Mouse (Mus musculus) limb, embryonic 11.5 days (tissue): Measurements from ENCODE around the gene Tnni3k. TPM values are rescaled to one million over a fixed set of nuclear protein-coding genes. Genes with fewer than 3 reads are reported as not detected.
A peak's percentile ranks its signal among the peaks of the same experiment; 100 is the strongest.
"Not testable (repeated sequence)": the region's sequence is repeated elsewhere in the genome, so short reads cannot be mapped to it uniquely, and the experiment has no call there.

Experiments
- ATAC-seq: fragments of 200-750 bp; cut with Nextera tagmentation; 2 replicates; pipeline ENCODE4 v1.8.0; 2017; ENCODE audit warnings: low read depth; ENCODE audit not compliant: insufficient number of reproducible peaks, low FRiP score, low TSS enrichment
- DNase-seq: peaks from one replicate; pipeline ENCODE4 v3.0.0-alpha.2; 2015; ENCODE audit warnings: low spot score
- H3K27ac ChIP-seq: fragments of 300-500 bp; sonication (generic); replicated peaks from 2 replicates; pipeline ENCODE4 v1.5.1; 2014; ENCODE audit warnings: low read depth, mild to moderate bottlenecking, low read length
- H3K27me3 ChIP-seq: fragments of 300-500 bp; sonication (generic); 2 replicates; pipeline ENCODE4 v1.6.1; 2014; ENCODE audit warnings: mild to moderate bottlenecking, low read length, mixed read lengths; ENCODE audit not compliant: control insufficient read depth, insufficient read depth
- H3K36me3 ChIP-seq: fragments of 300-500 bp; sonication (generic); 2 replicates; pipeline ENCODE4 v1.6.1; 2014; ENCODE audit warnings: mild to moderate bottlenecking, low read length, moderate library complexity, mixed read lengths; ENCODE audit not compliant: control insufficient read depth, insufficient read depth
- H3K4me1 ChIP-seq: fragments of 300-500 bp; sonication (generic); 2 replicates; pipeline ENCODE4 v1.6.1; 2014; ENCODE audit warnings: low read length, mixed read lengths; ENCODE audit not compliant: control insufficient read depth, insufficient read depth
- H3K4me2 ChIP-seq: fragments of 300-500 bp; sonication (generic); 2 replicates; pipeline ENCODE4 v1.6.1; 2014; ENCODE audit warnings: low read depth, mild to moderate bottlenecking, moderate library complexity; ENCODE audit not compliant: severe bottlenecking
- H3K4me3 ChIP-seq: fragments of 300-500 bp; sonication (generic); 2 replicates; pipeline ENCODE4 v1.5.1; 2014; ENCODE audit warnings: low read depth, low read length
- H3K9ac ChIP-seq: fragments of 300-500 bp; sonication (generic); 2 replicates; pipeline ENCODE4 v1.6.1; 2014; ENCODE audit warnings: mild to moderate bottlenecking, low read length
- H3K9me3 ChIP-seq: fragments of 300-500 bp; sonication (generic); 2 replicates; pipeline ENCODE4 v1.6.1; 2016; ENCODE audit warnings: low read length; ENCODE audit not compliant: control insufficient read depth
- WGBS: fragments of 180-500 bp; shearing (Covaris S2); extraction: QIAGEN DNeasy Blood & Tissue Kit; methylation state at CpG from one replicate; pipeline ENCODE4 v1.1.7; 2014; 5-methylcytosine and 5-hydroxymethylcytosine counted together
- polyA plus RNA-seq: library from polyadenylated mRNA; unstranded; fragments of >200 nt; fragmentation: Nextera tagmentation; extraction: Ambion mirVana; gene quantifications from 2 replicates; pipeline ENCODE4 v1.2.1, GENCODE M21; 2014

The Tnni3k gene
- polyA plus RNA-seq, 1 experiment from 2014 or later = not detected

DNA sequence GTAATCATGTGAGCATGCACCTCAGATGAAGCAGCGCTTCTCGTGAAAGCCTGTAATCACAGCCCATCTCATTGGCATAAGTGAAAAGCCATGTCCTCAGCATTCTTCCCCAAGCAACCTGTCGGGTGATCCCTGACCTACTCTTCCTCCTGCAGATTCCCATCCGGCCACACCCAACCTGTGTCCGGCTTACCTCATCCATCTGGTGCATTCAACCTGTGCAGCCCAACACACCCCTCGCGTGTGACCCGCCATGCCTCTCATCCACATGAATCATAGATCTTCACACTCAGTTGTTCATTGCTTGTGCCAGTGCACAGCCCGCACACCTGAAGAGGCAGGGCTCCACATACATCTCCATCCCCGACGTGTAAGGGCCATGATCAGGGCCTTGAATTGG lies 217.3 kb downstream of the Tnni3k start:
- H3K4me2 ChIP-seq = no peak overlapping the region
- H3K9ac ChIP-seq = no peak overlapping the region
- H3K9me3 ChIP-seq = no peaks in the 10 kb centered on the region
- no peak overlapping the region for H3K27ac ChIP-seq
- DNase-seq (no peak), ATAC-seq (no peak)
- H3K27me3 ChIP-seq = no peaks in the 10 kb centered on the region
- no peaks in the 10 kb centered on the region for H3K36me3 ChIP-seq
- no peaks in the 10 kb centered on the region for H3K4me1 ChIP-seq
- WGBS = 91% methylated on average over 11 of the region's 11 CpGs
- H3K4me3 ChIP-seq = no peak overlapping the region

DNA sequence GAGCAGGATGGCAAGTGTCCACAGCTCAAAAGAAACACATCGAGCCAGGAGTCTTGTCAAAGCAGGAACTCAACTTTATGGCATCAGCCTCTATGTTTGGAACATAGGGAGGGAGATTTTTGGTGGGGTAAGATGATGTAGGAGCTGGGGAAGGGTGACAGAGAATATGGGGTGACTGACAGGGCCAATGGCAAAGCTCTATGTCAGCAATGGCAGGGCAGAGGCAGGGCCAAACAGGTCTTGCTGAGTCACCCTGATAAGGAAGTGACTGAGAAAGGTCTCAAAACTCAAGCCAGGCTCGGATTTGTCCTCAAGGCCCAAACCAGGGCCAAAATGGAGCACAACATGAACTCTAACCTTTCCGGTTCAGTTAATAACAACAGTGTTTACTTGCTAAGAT lies 219.1 kb downstream of the Tnni3k start:
- Histone ChIP-seq H3K36me3 (no peaks in the 10 kb centered on the region), H3K9me3 (no peaks in the 10 kb centered on the region), H3K4me1 (no peaks in the 10 kb centered on the region), H3K27ac (no peak overlapping the region), H3K9ac (no peak overlapping the region), H3K4me2 (no peak overlapping the region), H3K4me3 (no peak overlapping the region), H3K27me3 (no peaks in the 10 kb centered on the region)
- no peak for ATAC-seq
- DNase-seq = no peak
- 81% methylated on average over 3 of the region's 3 CpGs for WGBS

GRCm38 (mm10) chr3:154834373-154834772 lies 220.8 kb downstream of the Tnni3k start:
- H3K4me2 ChIP-seq = no peak overlapping the region
- WGBS = 80% methylated on average over 9 of the region's 9 CpGs
- ATAC-seq = no peak

DNA sequence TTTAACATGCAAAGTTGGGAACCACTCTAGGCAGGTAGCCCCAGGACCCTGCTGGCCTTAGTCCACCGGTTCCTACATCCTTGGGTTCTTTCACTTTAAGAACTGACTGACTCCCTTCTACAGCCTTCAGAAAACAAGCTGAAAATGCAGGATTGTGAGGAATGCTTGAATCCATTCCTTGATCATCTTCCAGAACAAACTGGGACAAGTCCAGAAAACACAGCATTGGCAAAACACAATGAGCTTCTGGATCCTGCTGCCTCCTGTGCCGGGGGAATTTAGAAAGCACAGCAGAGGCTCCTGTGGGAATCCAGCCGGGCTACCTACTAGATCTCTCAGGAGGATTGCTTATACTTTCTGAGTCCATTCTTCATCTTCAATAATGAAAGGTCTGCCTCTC lies 229.5 kb downstream of the Tnni3k start:
- ATAC-seq (no peak), DNase-seq (no peak)
- no peaks in the 10 kb centered on the region for H3K4me1 ChIP-seq
- H3K9me3 ChIP-seq = no peaks in the 10 kb centered on the region
- WGBS = 88% methylated on average over 3 of the region's 3 CpGs
- H3K27me3 ChIP-seq = no peaks in the 10 kb centered on the region
- H3K36me3 ChIP-seq = no peaks in the 10 kb centered on the region
- no peak overlapping the region for H3K27ac ChIP-seq
- H3K4me3 ChIP-seq = no peak overlapping the region
- H3K4me2 ChIP-seq = no peak overlapping the region
- H3K9ac ChIP-seq = no peak overlapping the region

More at GRCm38 (mm10) chr3:154834373-154834772, 220.8 kb downstream of the Tnni3k start:
- Histone ChIP-seq H3K27me3 (no peaks in the 10 kb centered on the region), H3K9me3 (no peaks in the 10 kb centered on the region), H3K36me3 (no peaks in the 10 kb centered on the region), H3K4me1 (no peaks in the 10 kb centered on the region), H3K9ac (no peak overlapping the region), H3K27ac (no peak overlapping the region), H3K4me3 (no peak overlapping the region)
- no peak for DNase-seq

- ATAC-seq (no peak), DNase-seq (no peak)
Measured at GRCm38 (mm10) chr3:154824713-154825112, 230.5 kb downstream of the Tnni3k start.

DNA sequence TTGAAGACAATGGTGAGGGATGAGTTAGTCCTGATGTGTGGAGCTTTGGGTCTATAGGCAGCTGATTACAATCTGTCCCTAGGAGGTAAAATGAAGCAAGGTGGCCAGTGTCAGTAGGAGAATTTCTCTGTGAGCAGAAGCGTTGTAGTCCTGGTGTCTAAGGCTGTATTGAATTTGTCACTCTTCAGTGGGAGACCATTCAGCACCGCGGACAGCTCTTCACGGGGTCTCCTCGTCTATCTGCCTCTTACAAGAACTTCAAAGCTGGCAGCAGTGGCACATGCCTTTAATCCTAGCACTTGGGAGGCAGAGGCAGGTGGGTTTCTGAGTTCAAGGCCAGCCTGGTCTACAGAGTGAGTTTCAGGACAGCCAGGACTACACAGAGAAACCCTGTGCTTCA lies 235.5 kb downstream of the Tnni3k start:
- H3K4me2 ChIP-seq, H3K4me3 ChIP-seq, ATAC-seq, H3K36me3 ChIP-seq, H3K4me1 ChIP-seq, H3K9ac ChIP-seq, H3K27ac ChIP-seq, H3K27me3 ChIP-seq, H3K9me3 ChIP-seq: not testable (repeated sequence)
- peak; percentile 89 for DNase-seq
- 16% methylated on average over 5 of the region's 5 CpGs for WGBS

More at GRCm38 (mm10) chr3:154824713-154825112, 230.5 kb downstream of the Tnni3k start:
- H3K36me3 ChIP-seq = no peaks in the 10 kb centered on the region
- WGBS = 87% methylated on average over 4 of the region's 4 CpGs
- H3K9me3 ChIP-seq = no peaks in the 10 kb centered on the region
- no peaks in the 10 kb centered on the region for H3K27me3 ChIP-seq
- no peak overlapping the region for H3K4me2 ChIP-seq
- no peak overlapping the region for H3K27ac ChIP-seq
- H3K9ac ChIP-seq = no peak overlapping the region
- H3K4me3 ChIP-seq = no peak overlapping the region
- H3K4me1 ChIP-seq = no peaks in the 10 kb centered on the region

DNA sequence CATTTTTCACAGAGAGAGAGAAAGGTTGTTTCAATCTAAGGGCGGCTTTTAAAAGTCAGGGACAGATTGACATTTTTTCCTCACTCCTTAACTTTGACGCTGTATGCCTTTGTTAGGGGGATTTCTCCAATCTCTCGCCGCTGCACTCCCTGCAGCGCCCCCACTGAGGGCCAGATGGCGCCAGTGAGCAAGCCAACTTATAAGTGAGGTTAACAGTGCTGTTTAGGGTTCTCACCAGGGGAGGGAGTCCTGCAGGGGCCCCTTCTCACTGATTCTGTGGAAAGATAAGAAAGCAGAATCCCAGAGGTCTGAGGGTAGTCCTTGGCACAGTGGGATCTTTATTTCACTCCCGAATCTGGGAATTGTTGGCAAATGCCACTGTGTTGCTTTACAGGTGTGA lies 237.5 kb downstream of the Tnni3k start:
- Histone ChIP-seq H3K4me2 (no peak overlapping the region), H3K4me3 (no peak overlapping the region), H3K27ac (no peak overlapping the region), H3K4me1 (peaks cover 7% of the 10 kb centered on the region; the same call in 1 of the 2 replicates), H3K36me3 (no peaks in the 10 kb centered on the region), H3K9me3 (no peaks in the 10 kb centered on the region), H3K9ac (no peak overlapping the region), H3K27me3 (no peaks in the 10 kb centered on the region)
- 7% methylated on average over 7 of the region's 7 CpGs for WGBS
- ATAC-seq (no peak), DNase-seq (peak; percentile 79)

DNA sequence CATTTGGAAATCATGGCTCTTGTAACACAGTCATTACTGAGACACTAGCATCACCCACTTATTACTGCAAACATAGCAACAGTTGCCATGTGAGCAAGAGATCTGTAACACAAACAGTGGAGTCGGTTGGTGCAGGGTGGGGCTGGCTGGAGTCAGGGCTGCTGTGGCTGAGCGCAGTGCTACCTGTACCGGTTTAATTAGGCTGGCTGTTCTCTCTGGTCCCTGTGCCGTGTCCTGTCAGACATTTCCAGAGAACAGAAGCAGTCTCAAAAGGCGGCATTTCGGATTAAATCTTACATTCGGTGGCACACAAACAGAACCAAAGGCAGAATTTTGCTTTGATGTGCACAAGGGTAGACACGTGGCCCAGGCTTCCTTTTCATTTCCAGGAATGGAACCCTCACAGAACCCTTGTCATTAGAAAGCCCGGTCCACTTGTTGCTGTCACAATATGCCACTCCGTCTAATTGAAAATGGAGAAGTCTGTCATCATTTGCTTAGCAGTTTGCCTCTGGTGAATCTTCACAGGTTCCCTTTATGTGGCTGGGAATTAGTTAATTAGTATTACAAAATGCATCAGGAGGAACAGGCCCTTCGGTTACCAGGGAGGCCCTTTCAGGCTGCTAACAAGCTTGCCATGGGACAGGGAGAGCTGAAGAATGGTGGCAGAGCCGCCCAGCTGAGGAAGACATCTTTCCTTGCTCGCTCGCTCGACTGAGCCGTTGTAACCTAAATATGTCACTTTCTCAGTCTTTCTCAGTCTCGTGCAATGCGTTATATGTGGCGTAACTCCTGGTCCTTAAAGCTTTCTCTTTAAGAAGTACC lies 238.2 kb downstream of the Tnni3k start:
- H3K36me3 ChIP-seq = no peaks in the 10 kb centered on the region
- no peak overlapping the region for H3K4me3 ChIP-seq
- H3K27ac ChIP-seq = no peak overlapping the region
- ATAC-seq (peak; percentile 49; the same call in 1 of the 2 replicates), DNase-seq (no peak)
- no peak overlapping the region for H3K4me2 ChIP-seq
- no peaks in the 10 kb centered on the region for H3K9me3 ChIP-seq
- no peaks in the 10 kb centered on the region for H3K27me3 ChIP-seq
- H3K9ac ChIP-seq = no peak overlapping the region
- 47% methylated on average over 19 of the region's 19 CpGs for WGBS
- peaks cover 7% of the 10 kb centered on the region; the same call in 1 of the 2 replicates for H3K4me1 ChIP-seq
